Mouse (Mus musculus): Measurements from ENCODE around the gene Micall1. TPM values are rescaled to one million over a fixed set of nuclear protein-coding genes. Genes with fewer than 3 reads are reported as not detected.

The Micall1 gene
- 1.0 and 1.2 TPM in 2 replicates for polyA plus RNA-seq (2015; fragmentation: Nextera tagmentation; extraction: Ambion mirVana)

DNA sequence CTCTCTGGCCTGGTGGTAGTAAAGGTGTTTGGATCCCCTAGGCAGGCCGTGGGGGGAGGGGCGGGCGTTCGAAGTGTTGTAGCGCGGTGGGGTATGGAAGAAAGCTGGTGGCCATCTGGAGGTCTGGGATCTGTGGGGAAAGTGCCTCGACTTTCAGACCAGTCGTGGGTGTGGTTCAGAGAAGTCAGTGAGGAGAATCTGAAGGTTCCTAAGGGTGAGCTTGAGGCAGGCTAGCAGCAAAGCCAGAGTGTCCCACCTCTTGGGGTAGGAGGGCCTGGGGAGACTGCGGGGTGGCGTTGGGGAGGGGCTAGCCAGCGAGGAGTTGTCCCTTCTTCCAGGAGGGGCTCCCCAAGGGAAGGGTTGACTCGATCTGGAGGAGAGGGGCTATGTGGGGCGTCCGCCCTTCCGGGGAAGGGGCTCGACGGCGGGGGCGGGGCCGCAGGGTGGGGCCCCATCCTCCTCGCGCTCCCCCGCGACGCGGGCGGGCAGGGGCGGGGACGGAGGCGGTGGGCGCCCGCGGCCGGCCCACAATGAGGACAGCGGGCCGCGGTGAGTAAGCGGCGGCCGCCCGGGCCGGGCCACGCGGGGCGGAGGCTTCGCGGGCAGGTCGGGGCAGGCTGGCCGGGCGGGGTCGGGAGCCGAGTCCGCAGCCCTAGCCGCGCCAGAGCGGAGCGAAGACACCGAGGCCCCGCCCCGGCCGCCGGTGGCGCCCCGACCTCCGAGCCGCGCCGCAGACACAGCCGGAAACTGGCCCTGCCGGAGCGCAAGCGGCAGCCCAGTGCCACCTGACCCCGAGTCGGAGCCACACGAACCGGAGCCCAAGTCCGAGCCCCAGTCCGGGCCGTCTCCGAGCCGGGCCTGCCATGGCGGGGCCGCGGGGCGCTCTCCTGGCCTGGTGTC is at the start of gene Micall1:
Gene Micall1, plus strand, starts transcription at position 478 of the 900 bp plus-strand sequence.
- DNase-seq (peak; percentile 58), ATAC-seq (ENCODE audit: low read depth) (peak; percentile 79)
- no peaks in the 10 kb centered on the region for H3K9me3 ChIP-seq (replicated peaks)
- H3K9ac ChIP-seq = peak within 1 kb of the TSS; percentile 88
- peak within 1 kb of the TSS; percentile 77 for H3K4me3 ChIP-seq (replicated peaks)
- peaks cover 14% of the 10 kb centered on the region for H3K27me3 ChIP-seq
- peak within 1 kb of the TSS; percentile 50 for H3K27ac ChIP-seq
- WGBS (ENCODE audit: insufficient replicate concordance) = under 1% methylated on average over 49 of the region's 85 CpGs
- H3K4me2 ChIP-seq = peak within 1 kb of the TSS; percentile 99
- H3K4me1 ChIP-seq (replicated peaks) = peaks cover 53% of the 10 kb centered on the region
- H3K36me3 ChIP-seq = no peaks in the 10 kb centered on the region

DNA sequence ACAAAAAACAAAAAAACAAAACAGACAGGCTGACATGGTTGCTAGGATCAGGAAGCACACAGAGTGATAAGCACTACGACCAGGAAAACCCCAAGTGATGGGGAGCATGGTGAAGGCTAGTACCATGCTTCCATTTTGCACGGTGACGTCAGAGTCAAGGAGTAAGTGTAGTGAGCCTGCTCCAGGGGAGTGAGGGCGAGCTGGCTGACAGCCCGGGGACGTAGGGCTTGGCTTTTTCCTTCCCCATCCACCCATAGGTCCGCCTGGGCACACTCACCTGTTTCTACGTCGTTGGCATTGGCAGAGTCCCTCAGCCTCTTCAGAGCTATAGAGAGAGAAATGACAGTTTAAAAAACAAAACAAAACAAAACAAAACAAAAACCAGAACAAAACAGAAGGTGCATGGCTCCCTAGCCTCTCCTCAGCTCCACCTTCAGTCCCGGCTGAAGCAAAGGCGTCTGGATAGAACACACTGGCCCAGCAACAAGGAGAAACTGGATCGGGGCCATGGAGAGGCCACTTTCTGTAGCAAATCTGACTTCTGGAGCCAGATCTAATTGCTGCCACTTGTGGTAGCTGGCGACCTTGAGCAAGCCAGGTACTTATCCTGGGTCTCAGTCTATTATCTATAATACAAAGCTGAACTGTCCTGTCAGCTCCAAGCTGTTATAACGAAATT is 47.7 kb upstream of the Micall1 start:
- DNase-seq (no peak), ATAC-seq (ENCODE audit: low read depth) (no peak)
- H3K9ac ChIP-seq = peak overlapping the region; percentile 93
- H3K27me3 ChIP-seq = no peaks in the 10 kb centered on the region
- WGBS (ENCODE audit: insufficient replicate concordance) = 76% methylated on average over 14 of the region's 14 CpGs
- peak overlapping the region; percentile 68 for H3K4me2 ChIP-seq
- no peaks in the 10 kb centered on the region for H3K9me3 ChIP-seq (replicated peaks)
- peaks cover 52% of the 10 kb centered on the region for H3K36me3 ChIP-seq
- H3K27ac ChIP-seq = peak overlapping the region; percentile 92
- peak overlapping the region; percentile 84 for H3K4me3 ChIP-seq (replicated peaks)
- peaks cover 82% of the 10 kb centered on the region for H3K4me1 ChIP-seq (replicated peaks)

GRCm38 (mm10) chr15:79062376-79063159 is 46.1 kb upstream of the Micall1 start, which contains the start of gene Ankrd54:
Gene Ankrd54 (minus strand): TSS chr15:79062893.
- Histone ChIP-seq H3K27ac (peak within 1 kb of the TSS; percentile 92), H3K4me3 (replicated peaks) (peak within 1 kb of the TSS; percentile 84), H3K9ac (peak within 1 kb of the TSS; percentile 93), H3K4me2 (peak within 1 kb of the TSS; percentile 78), H3K36me3 (peaks cover 37% of the 10 kb centered on the region), H3K27me3 (no peaks in the 10 kb centered on the region), H3K9me3 (replicated peaks) (no peaks in the 10 kb centered on the region), H3K4me1 (replicated peaks) (peaks cover 86% of the 10 kb centered on the region)
- WGBS (ENCODE audit: insufficient replicate concordance) = under 1% methylated on average over 80 of the region's 80 CpGs
- DNase-seq = peak; percentile 99
- peak; percentile 94 for ATAC-seq (ENCODE audit: low read depth)

- ATAC-seq (ENCODE audit: low read depth) = no peak
- Histone ChIP-seq H3K9ac (peak overlapping the region; percentile 71), H3K4me2 (peak overlapping the region; percentile 78), H3K27ac (peak overlapping the region; percentile 81), H3K4me1 (replicated peaks) (peaks cover 86% of the 10 kb centered on the region), H3K36me3 (peaks cover 30% of the 10 kb centered on the region), H3K27me3 (no peaks in the 10 kb centered on the region), H3K9me3 (replicated peaks) (no peaks in the 10 kb centered on the region), H3K4me3 (replicated peaks) (peak overlapping the region; percentile 58)
- WGBS (ENCODE audit: insufficient replicate concordance) = 7% methylated on average over 14 of the region's 14 CpGs
- DNase-seq = no peak
Measured at GRCm38 (mm10) chr15:79063160-79063740, 45.4 kb upstream of the Micall1 start.

GRCm38 (mm10) chr15:79065086-79065770 is 43.5 kb upstream of the Micall1 start:
- no peak for ATAC-seq (ENCODE audit: low read depth)
- Histone ChIP-seq H3K4me1 (replicated peaks) (peaks cover 84% of the 10 kb centered on the region), H3K4me2 (no peak overlapping the region), H3K9ac (no peak overlapping the region), H3K27ac (peak overlapping the region; percentile 89; the same call in 1 of the 2 replicates), H3K9me3 (replicated peaks) (no peaks in the 10 kb centered on the region), H3K4me3 (replicated peaks) (no peak overlapping the region), H3K36me3 (peaks cover 10% of the 10 kb centered on the region), H3K27me3 (no peaks in the 10 kb centered on the region)
- DNase-seq = no peak
- 64% methylated on average over 8 of the region's 8 CpGs for WGBS (ENCODE audit: insufficient replicate concordance)

DNA sequence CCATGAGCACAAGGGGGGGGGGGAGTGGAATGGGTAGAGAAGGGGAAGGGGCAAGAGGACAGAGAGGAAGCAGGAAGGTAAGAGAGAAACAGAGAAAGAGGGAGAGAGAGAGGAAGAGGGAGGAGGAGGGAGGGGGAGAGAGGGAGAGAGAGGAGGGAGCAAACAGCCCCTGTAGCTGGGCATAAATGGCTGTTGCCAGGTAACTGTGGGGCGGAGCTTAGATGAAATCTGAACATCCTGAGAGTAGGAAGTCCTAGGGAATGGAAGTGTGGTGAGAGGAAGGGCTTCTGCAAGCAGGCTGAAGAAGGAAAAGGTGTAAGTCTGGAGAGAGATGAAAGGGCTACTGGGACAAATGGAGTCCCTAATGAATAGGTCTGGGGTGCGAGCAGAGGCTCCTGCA is 42.4 kb upstream of the Micall1 start:
- H3K4me1 ChIP-seq (replicated peaks) = peaks cover 74% of the 10 kb centered on the region

GRCm38 (mm10) chr15:79067631-79068030 is 41.1 kb upstream of the Micall1 start:
- Histone ChIP-seq H3K27ac (peak overlapping the region; percentile 89), H3K4me1 (replicated peaks) (peaks cover 66% of the 10 kb centered on the region), H3K4me2 (peak overlapping the region; percentile 49), H3K9ac (peak overlapping the region; percentile 51), H3K4me3 (replicated peaks) (peak overlapping the region; percentile 2; the same call in 1 of the 2 replicates), H3K9me3 (replicated peaks) (no peaks in the 10 kb centered on the region), H3K36me3 (no peaks in the 10 kb centered on the region), H3K27me3 (no peaks in the 10 kb centered on the region)
- peak; percentile 69 for DNase-seq
- 17% methylated on average over 3 of the region's 3 CpGs for WGBS (ENCODE audit: insufficient replicate concordance)
- peak; percentile 30 for ATAC-seq (ENCODE audit: low read depth)

More for the DNA sequence above, 42.4 kb upstream of the Micall1 start:
- H3K27ac ChIP-seq = peak overlapping the region; percentile 89
- DNase-seq = no peak
- no peaks in the 10 kb centered on the region for H3K27me3 ChIP-seq
- no peaks in the 10 kb centered on the region for H3K36me3 ChIP-seq
- no peak overlapping the region for H3K4me2 ChIP-seq
- ATAC-seq (ENCODE audit: low read depth) = no peak
- WGBS (ENCODE audit: insufficient replicate concordance) = 67% methylated on average over 2 of the region's 2 CpGs
- H3K9me3 ChIP-seq (replicated peaks) = no peaks in the 10 kb centered on the region
- no peak overlapping the region for H3K4me3 ChIP-seq (replicated peaks)
- no peak overlapping the region for H3K9ac ChIP-seq

DNA sequence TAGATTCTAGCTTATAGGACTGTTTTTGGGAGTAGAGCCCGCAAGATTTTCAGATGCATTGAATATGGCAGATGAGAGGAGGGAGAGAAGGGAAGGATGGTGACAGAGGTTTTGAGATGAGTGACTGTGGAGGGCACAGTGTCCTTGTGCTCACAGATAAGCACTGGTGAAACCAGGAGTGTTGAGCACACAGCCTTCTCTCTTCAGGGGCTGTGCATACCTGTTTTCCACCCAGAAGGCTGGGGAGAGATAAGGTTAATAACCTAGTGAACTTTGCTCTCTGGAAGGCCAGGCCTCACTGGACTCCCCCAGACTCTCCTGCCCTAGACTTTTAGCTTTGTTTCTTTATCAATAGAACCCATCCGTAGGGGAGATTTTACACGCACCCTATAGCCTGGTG is 40.3 kb upstream of the Micall1 start:
- peak; percentile 74 for ATAC-seq (ENCODE audit: low read depth)
- DNase-seq = peak; percentile 54
- Histone ChIP-seq H3K4me2 (peak overlapping the region; percentile 49), H3K4me1 (replicated peaks) (peaks cover 64% of the 10 kb centered on the region), H3K27me3 (no peaks in the 10 kb centered on the region), H3K36me3 (no peaks in the 10 kb centered on the region), H3K9ac (peak overlapping the region; percentile 22; the same call in 1 of the 2 replicates), H3K27ac (peak overlapping the region; percentile 89), H3K9me3 (replicated peaks) (no peaks in the 10 kb centered on the region), H3K4me3 (replicated peaks) (no peak overlapping the region)
- WGBS (ENCODE audit: insufficient replicate concordance) = 48% methylated on average over 3 of the region's 3 CpGs

DNA sequence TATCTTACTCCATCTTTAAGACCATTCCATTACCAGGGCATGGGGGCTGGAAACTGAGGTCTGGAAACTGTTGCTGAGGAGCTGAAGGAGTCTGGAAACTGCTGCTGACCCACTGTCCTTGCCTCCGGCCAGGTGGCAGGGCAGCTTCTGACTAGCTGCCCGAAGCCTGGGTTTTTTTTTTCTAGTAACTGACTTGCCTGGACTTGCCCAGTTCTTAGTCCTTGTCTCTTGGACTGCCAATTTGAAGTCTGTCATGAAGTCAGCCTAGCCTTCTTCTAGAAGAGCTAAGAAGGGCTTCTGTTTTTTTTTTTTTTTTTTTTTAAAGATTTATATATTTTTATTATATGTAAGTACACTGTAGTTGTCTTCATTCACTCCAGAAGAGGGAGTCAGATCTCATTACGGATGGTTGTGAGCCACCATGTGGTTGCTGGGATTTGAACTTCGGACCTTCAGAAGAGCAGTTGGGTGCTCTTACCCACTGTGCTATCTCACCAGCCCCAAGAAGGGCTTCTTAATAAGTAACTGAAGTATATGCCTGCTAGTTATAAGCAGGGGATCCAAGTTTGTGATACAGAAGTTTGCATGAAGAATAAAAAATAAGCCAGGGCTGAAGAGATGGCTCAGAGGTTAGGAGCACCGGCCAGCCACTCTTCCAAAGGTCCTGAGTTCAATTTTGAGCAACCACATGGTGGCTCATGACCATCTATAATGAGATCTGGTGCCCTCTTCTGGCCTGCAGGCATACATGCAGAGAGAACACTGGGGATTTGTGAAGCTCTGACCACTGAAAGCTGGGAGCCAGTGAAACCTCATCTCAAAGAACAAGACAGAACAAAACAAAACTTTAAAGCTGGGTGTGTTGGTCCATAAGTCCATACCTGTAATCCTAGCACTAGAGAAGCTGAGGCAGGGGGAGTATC is 37.3 kb upstream of the Micall1 start:
- H3K4me2 ChIP-seq = no peak overlapping the region
- no peaks in the 10 kb centered on the region for H3K9me3 ChIP-seq (replicated peaks)
- no peak overlapping the region for H3K4me3 ChIP-seq (replicated peaks)
- peaks cover 1% of the 10 kb centered on the region for H3K36me3 ChIP-seq
- H3K9ac ChIP-seq = no peak overlapping the region
- 55% methylated on average over 5 of the region's 5 CpGs for WGBS (ENCODE audit: insufficient replicate concordance)
- H3K27me3 ChIP-seq = no peaks in the 10 kb centered on the region
- DNase-seq (peak; percentile 44), ATAC-seq (ENCODE audit: low read depth) (no peak)
- no peak overlapping the region for H3K27ac ChIP-seq
- H3K4me1 ChIP-seq (replicated peaks) = peaks cover 59% of the 10 kb centered on the region

Measured in liver, embryonic 13.5 days (tissue).